Mouse (Mus musculus) urinary bladder, postnatal 36 days (tissue): ENCODE measurements around the gene Zfp566.

ENCODE experiments used
- DNase-seq, 2 experiments: peaks; one replicate each; pipeline ENCODE4 v3.0.0; 2022; ENCODE audit warnings: low spot score in 2 of 2, mixed read lengths in 1 of 2

Gene Zfp566

DNA sequence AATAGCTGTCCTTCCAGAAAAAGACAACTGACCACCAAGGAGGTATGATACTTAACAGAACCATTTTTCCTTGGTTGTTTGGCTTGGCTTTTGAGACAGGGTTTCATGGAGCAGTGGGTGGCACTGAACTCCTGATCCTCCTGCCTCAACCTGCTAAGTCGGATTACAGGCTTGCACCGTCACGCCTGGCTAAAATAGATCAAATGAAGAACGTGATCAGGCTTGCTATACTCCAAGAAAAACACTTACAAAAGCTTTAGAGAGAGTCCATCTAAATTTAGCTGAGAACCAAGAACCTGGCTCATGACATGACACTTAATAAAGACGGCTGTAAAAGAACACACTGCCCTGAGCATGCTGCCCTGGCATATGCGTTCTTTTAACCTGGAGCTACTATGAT is 30.0 kb downstream of the Zfp566 start:
- DNase-seq, result no peak

DNA sequence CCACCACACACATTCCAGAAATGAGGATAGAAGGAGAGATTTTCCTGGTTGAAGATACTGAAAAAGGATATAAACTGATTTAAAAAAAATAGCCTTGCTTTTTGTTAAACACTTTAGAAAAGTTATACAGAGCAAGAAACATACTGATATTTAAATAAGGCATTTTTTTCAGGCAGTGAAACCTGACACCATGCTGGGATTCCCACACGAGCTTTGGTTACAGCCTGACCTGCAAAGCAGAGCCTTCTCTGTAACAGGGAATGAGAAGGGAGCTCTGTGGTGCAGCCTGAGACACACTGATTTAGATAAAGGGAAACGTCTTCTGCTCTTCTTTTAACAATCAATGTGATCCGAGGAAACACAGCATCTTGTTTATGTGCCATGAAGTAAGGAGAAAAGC is 36.7 kb downstream of the Zfp566 start:
- no peak for DNase-seq

DNA sequence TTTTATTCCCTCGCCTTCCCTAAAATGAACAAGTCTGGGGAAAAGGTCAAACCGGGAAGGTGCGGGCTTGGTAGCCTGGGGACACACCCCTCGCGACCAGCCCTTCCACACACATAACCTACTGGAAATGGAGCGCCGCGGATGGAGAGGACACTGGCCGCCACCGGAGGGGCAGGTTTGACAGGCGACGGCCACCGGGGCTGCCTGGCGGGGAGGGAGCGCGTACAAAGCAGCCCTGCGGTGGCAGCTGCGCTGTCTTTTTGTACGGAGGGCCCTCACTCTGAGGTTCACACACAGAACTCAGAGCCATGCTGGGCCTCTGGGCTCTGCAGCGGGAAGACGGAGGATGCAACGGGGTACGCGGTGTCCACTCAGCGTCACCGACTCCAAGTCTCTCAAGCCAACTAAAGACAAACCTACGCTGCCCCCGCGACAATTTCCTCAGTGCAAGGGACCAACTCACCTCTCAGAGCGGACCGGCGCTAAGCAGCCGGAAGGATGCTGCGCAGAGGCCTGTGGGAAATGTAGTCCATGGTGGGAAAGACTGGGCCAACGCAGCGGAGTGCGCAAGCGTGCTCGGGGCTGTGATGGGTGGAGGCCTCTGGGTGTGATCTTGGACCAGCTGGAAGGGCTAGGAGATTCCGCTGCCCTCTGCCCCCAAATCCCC is 39.3 kb downstream of the Zfp566 start, which contains the start of gene Zfp14:
TSS of gene Zfp14 (minus strand) at position 499 of the 667 bp plus-strand sequence.
- peak; percentile 80 to 90 for DNase-seq

DNA sequence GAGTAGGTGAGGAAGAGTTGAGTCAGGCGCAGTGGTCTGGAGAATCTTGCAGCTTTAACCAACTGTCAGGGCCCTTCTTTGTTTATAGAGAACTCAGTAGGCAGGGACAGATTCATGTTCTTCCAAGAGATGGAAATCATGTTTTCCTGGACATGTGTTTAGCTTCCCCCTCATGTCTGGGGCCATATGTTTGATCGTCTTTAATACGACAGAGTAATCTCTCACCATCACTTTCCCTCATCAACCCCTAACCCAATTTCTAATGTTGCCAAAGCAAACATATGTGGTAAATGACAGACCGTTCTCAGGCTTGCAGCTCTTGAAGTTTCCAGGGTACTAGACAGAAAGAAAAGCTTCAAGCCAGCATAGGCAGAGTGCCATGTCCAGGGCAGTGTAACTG is 42.2 kb downstream of the Zfp566 start:
- no peak for DNase-seq

DNA sequence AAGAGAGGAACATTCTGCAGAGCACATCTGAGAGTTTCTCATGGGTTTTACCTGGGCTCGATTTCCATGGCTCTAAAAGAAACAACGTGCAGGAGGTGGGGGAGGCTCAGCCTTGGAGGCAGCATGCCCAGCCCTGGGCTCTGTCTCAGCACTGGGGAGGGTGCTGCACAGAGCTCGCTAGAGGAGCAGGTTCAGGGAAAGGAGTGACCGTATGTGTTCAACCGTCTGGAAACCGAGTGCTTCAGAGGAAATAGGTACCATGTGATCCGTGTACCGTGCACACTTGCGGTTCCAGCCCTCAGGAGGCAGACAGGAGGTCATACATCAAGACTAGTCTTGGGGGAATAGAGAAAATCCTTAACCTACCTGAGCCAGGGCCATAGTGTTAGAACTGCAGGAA is 46.0 kb downstream of the Zfp566 start:
- no peak for DNase-seq

DNA sequence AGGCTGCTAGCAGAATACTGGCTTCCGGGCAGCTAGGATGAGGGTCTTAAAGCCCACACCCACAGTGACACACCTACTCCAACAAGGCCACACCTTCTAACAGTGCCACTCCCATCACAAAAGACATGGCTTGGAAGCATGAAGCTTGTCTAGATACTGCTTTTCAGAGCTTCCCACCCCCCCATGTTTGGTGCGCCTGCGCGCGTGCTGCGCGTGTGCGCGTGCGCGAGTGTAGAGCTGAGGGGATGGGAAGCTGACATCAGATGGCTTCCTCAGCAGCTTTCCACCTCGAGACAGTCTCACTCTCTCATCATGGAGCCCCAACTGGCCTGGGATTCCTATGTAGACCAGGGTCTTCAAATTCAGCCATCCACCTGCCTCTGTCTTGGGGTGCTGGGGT is 56.0 kb downstream of the Zfp566 start:
- DNase-seq, result no peak

DNA sequence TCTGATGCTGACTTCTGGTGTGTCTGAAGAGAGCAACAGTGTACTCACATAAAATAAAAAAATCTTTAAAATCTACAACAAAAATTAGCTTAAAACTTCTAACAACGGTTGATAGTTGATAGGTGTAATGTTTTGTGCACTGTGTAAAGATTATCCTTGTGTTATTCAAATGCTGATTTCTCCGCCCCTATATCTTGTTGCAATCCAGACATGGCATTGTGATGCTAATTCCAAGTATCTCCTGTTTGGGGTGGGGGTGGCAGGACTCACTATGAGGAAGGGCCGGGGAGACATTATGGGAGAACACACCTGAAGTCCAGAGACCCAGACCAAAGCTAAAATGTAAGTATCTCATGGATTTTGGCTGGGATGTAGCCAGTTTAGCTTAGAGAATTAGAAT is 58.9 kb downstream of the Zfp566 start:
- DNase-seq, result no peak

DNA sequence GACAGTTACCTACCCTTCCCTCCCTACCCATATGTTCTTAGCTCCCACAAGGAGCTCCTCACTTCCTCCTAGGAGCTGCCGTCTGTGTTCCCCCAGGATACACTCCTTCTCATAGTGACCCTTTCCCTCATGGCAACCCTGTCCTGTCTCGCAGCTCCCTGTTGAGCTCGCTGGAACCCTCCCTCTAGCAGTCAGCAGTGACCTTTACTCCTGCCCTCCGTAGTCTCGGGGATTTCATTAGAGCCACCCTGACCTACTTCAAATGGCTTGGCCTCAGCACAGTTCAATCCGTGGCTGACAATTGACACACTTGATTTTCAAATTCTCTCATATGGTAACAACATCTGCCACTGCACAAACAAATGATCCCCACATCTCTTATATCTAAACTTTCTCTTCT is 59.6 kb downstream of the Zfp566 start:
- no peak for DNase-seq

DNA sequence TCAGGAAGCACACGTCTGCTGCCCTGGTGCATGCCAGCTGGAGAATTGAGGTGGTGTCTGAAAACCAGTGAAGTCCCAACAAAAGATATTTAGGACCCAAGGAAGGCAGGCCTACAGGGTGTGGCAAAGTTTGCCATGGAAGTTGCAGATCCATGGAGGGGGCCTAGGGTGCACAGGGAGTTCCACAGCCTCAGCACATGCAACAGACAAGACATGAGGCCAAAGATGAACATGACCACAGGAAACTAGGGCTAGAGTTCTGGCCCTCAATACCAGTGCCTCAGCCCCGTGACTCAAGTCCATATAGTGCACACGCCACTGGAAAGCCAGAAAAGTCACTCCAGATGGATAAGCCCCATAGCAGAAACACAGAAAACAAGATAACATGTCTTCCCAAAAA is 61.8 kb downstream of the Zfp566 start:
- DNase-seq, result no peak
